Mouse (Mus musculus) small intestine, adult 2 months (tissue): ENCODE results near the gene Foxk2.

Experiments
- CTCF ChIP-seq: fragments of 200-500 bp; IDR thresholded peaks from 2 replicates; pipeline ENCODE4 v1.5.1; 2012; ENCODE audit warnings: low read depth, mild to moderate bottlenecking, control low read depth, inconsistent platforms, low read length, moderate library complexity, mixed read lengths; ENCODE audit not compliant: insufficient replicate concordance, insufficient read length; ENCODE audit errors: extremely low read depth
- POLR2A ChIP-seq: fragments of 200-500 bp; IDR thresholded peaks from 2 replicates; pipeline ENCODE4 v1.6.1; 2012; ENCODE audit warnings: low read depth, mild to moderate bottlenecking, control low read depth, inconsistent platforms, low read length, moderate library complexity

DNA sequence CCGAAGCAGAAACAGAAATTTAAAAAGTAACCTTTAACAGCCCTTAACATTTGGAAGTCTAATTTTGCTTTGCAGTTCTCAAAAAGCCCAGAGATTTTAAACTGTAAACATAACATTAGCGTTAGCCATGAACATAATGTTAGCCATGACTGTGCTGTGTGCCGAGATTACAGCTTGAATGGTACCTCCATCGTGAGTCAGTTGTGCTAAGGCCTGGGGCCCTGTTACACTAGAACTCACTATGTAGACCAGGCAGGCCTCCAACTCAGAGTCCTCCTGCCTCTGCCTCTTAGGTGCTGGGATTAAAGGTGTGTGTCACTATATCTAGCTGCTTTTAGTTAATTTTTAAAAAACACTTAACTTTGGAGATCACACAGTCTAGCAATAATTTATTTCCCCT is 28.6 kb upstream of the Foxk2 start:
- no peak for TF ChIP-seq POLR2A
- no peak for TF ChIP-seq CTCF
